Mouse (Mus musculus): ENCODE results near the gene Pbx4. TPM values are rescaled to one million over a fixed set of nuclear protein-coding genes. Genes with fewer than 3 reads are reported as not detected.

Gene Pbx4
- polyA plus RNA-seq, 1 experiment from 2014 or later: 62.9 TPM

DNA sequence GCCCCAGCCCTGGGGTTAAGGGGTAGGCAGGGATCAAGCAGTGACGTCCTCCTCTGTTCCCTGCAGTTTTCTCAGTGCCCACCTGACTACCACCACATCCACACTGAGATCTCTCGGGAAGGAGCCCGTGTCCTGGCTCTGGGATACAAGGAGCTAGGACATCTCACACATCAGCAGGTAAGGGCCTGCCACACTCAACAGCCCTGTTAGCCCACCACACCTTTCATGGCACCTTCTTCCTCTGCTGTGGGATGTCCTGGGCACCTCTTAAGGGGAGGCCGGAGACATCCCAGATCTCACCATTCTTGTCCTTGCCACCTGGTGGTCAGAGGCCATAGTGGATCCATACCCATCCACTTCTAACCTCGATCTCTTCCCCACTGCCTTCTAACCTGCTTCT lies 32.3 kb upstream of the Pbx4 start:
- 95% methylated on average over 5 of the region's 5 CpGs for WGBS
- no peak overlapping the region for H3K27ac ChIP-seq
- no peak overlapping the region for H3K4me2 ChIP-seq

GRCm38 (mm10) chr8:69801796-69802195 lies 30.5 kb upstream of the Pbx4 start:
- Histone ChIP-seq H3K4me3 (no peak overlapping the region), H3K4me2 (no peak overlapping the region), H3K27me3 (no peaks in the 10 kb centered on the region), H3K9ac (no peak overlapping the region), H3K27ac (no peak overlapping the region), H3K4me1 (replicated peaks) (no peaks in the 10 kb centered on the region), H3K36me3 (peaks cover 98% of the 10 kb centered on the region), H3K9me3 (no peaks in the 10 kb centered on the region)
- WGBS: 94% methylated on average over 4 of the region's 4 CpGs
- ATAC-seq (ENCODE audit: low FRiP score): no peak

More for the DNA sequence above, 32.3 kb upstream of the Pbx4 start:
- no peak for ATAC-seq (ENCODE audit: low FRiP score)
- no peak overlapping the region for H3K4me3 ChIP-seq
- no peaks in the 10 kb centered on the region for H3K4me1 ChIP-seq (replicated peaks)
- H3K9ac ChIP-seq: no peak overlapping the region
- H3K9me3 ChIP-seq: no peaks in the 10 kb centered on the region
- peaks cover 98% of the 10 kb centered on the region for H3K36me3 ChIP-seq
- no peaks in the 10 kb centered on the region for H3K27me3 ChIP-seq

- H3K4me1 ChIP-seq (replicated peaks): no peaks in the 10 kb centered on the region
- H3K4me2 ChIP-seq: no peak overlapping the region
- peaks cover 98% of the 10 kb centered on the region for H3K36me3 ChIP-seq
- no peak overlapping the region for H3K9ac ChIP-seq
- no peak overlapping the region for H3K4me3 ChIP-seq
- no peaks in the 10 kb centered on the region for H3K9me3 ChIP-seq
- no peaks in the 10 kb centered on the region for H3K27me3 ChIP-seq
- ATAC-seq (ENCODE audit: low FRiP score): no peak
- H3K27ac ChIP-seq: no peak overlapping the region
Measured at GRCm38 (mm10) chr8:69802216-69802615, 30.1 kb upstream of the Pbx4 start.

GRCm38 (mm10) chr8:69803366-69803765 lies 28.9 kb upstream of the Pbx4 start:
- no peaks in the 10 kb centered on the region for H3K9me3 ChIP-seq
- no peaks in the 10 kb centered on the region for H3K27me3 ChIP-seq
- no peak overlapping the region for H3K4me2 ChIP-seq
- peaks cover 97% of the 10 kb centered on the region for H3K36me3 ChIP-seq
- H3K9ac ChIP-seq: no peak overlapping the region
- peaks cover 4% of the 10 kb centered on the region for H3K4me1 ChIP-seq (replicated peaks)
- ATAC-seq (ENCODE audit: low FRiP score): no peak
- no peak overlapping the region for H3K27ac ChIP-seq
- 90% methylated on average over 7 of the region's 7 CpGs for WGBS
- no peak overlapping the region for H3K4me3 ChIP-seq

DNA sequence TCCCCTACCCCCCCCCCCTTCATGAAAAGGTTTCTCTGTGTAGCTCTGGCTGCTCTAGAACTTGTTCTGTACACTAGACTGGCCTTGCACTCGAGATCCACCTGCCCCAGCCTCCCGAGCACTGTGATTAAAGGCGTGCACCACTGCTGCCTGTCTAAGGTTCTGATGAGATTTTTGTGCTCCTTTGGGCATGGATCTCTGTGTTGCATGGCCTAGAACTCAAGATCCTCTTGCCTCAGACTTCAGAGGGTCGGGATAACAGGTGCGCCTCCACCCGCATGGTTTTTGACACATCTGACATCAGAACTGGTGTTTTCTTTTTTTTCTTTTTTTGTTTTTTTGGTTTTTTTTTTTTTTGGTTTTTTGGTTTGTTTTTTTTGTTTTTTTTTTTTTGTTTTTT lies 27.8 kb upstream of the Pbx4 start:
- H3K4me2 ChIP-seq: no peak overlapping the region
- H3K4me3 ChIP-seq: no peak overlapping the region
- no peak overlapping the region for H3K9ac ChIP-seq
- H3K27me3 ChIP-seq: no peaks in the 10 kb centered on the region
- H3K9me3 ChIP-seq: no peaks in the 10 kb centered on the region
- 94% methylated on average over 6 of the region's 6 CpGs for WGBS
- peaks cover 85% of the 10 kb centered on the region for H3K36me3 ChIP-seq
- H3K4me1 ChIP-seq (replicated peaks): peaks cover 8% of the 10 kb centered on the region
- H3K27ac ChIP-seq: no peak overlapping the region
- ATAC-seq (ENCODE audit: low FRiP score): no peak

DNA sequence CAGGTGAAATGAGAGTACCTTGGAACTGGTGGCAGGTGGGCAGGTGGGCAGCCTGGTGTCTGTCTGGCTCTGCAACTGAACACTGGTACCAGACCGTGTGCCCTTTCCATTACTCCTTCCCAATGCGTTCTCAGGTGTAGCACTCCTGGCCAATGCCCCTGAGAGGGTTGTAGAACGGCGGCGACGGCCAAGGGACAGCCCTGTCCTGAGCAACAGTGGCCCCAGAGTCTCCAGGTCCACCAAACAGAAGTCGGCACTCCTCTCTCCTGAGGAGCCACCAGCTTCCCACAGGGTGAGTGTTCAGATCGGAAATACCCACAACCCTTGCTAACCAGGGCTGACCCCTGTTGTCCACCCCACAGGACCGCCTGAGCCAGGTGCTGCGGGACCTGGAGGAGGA lies 27.2 kb upstream of the Pbx4 start:
- no peak overlapping the region for H3K9ac ChIP-seq
- peaks cover 81% of the 10 kb centered on the region for H3K36me3 ChIP-seq
- H3K4me2 ChIP-seq: no peak overlapping the region
- H3K4me3 ChIP-seq: no peak overlapping the region
- peaks cover 14% of the 10 kb centered on the region for H3K4me1 ChIP-seq (replicated peaks)
- 95% methylated on average over 10 of the region's 10 CpGs for WGBS
- ATAC-seq (ENCODE audit: low FRiP score): no peak
- no peak overlapping the region for H3K27ac ChIP-seq
- H3K9me3 ChIP-seq: no peaks in the 10 kb centered on the region
- no peaks in the 10 kb centered on the region for H3K27me3 ChIP-seq

- Histone ChIP-seq H3K9me3 (no peaks in the 10 kb centered on the region), H3K27me3 (no peaks in the 10 kb centered on the region), H3K9ac (no peak overlapping the region), H3K36me3 (peaks cover 81% of the 10 kb centered on the region), H3K27ac (no peak overlapping the region), H3K4me3 (no peak overlapping the region), H3K4me1 (replicated peaks) (peaks cover 18% of the 10 kb centered on the region), H3K4me2 (no peak overlapping the region)
- WGBS: 94% methylated on average over 9 of the region's 9 CpGs
- ATAC-seq (ENCODE audit: low FRiP score): no peak
Measured at GRCm38 (mm10) chr8:69805491-69805890, 26.8 kb upstream of the Pbx4 start.

DNA sequence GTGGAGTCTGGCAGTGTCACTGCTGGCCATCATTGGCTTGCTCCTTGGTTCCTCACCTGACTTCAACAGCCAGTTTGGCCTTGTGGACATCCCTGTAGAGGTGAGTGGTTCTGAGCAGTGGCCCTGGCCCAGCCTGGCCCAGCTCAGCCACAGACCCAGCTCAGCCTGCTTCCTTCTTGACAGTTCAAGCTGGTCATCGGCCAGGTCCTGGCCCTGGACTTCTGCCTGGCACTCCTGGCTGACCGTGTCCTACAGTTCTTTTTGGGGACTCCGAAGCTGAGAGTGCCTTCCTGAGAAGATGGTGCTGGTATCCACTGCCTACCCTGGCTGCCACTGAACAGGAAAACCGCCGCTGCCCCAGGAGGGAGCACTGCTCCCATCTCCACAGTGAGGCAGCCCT lies 25.1 kb upstream of the Pbx4 start:
- no peak overlapping the region for H3K4me3 ChIP-seq
- H3K27ac ChIP-seq: no peak overlapping the region
- H3K27me3 ChIP-seq: no peaks in the 10 kb centered on the region
- no peak overlapping the region for H3K9ac ChIP-seq
- no peak overlapping the region for H3K4me2 ChIP-seq
- no peaks in the 10 kb centered on the region for H3K9me3 ChIP-seq
- H3K4me1 ChIP-seq (replicated peaks): peaks cover 18% of the 10 kb centered on the region
- 97% methylated on average over 5 of the region's 5 CpGs for WGBS
- ATAC-seq (ENCODE audit: low FRiP score): no peak
- H3K36me3 ChIP-seq: peaks cover 81% of the 10 kb centered on the region

DNA sequence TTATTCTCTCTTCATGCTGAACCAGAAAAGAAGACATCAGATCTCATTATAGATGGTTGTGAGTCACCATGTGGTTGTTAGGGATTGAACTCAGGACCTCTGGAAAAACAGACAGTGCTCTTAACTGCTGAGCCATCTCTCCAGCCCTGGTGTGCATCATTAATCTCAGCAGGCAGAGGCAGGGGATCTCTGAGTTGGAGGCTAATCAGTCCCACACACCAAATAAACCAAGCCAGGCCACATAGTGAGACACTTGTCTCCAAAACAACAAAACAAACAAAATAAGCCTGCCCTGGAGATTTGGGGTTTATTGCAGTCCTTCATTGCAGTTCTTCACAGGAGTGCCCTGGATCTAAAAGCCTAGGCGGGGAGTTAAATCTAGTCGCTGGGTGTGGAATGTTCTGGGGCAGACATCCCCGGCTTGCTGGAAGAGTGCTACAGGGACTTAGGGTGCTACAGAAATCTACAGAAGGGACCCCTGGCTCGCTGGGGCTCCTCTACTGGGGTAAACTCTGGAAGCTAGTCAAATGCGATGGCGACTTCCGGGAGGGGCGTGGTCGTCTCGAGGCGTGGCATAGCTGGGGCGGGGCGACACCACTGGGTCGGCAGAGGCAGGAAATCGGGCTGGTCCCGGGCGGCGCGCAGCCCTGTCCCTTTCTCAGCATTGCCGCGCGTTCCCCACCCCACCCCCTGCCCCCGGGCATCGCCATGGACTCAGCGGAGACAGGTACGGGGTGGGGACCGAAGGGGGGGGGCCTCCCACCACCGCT lies 24.0 kb upstream of the Pbx4 start, which contains the start of gene Gmip:
Gmip (plus strand) TSS at position 586 of the 770 bp plus-strand sequence.
- peaks cover 77% of the 10 kb centered on the region for H3K36me3 ChIP-seq
- peaks cover 18% of the 10 kb centered on the region for H3K4me1 ChIP-seq (replicated peaks)
- peak within 1 kb of the TSS; percentile 85 for H3K9ac ChIP-seq
- peak within 1 kb of the TSS; percentile 77 for H3K4me2 ChIP-seq
- H3K4me3 ChIP-seq: peak within 1 kb of the TSS; percentile 69
- H3K9me3 ChIP-seq: no peaks in the 10 kb centered on the region
- 6% methylated on average over 27 of the region's 28 CpGs for WGBS
- peak within 1 kb of the TSS; percentile 79 for H3K27ac ChIP-seq
- peak; percentile 73 for ATAC-seq (ENCODE audit: low FRiP score)
- H3K27me3 ChIP-seq: no peaks in the 10 kb centered on the region

- no peaks in the 10 kb centered on the region for H3K27me3 ChIP-seq
- no peaks in the 10 kb centered on the region for H3K9me3 ChIP-seq
- H3K4me3 ChIP-seq: peak overlapping the region; percentile 69
- peak overlapping the region; percentile 79 for H3K27ac ChIP-seq
- H3K4me1 ChIP-seq (replicated peaks): peaks cover 18% of the 10 kb centered on the region
- peak overlapping the region; percentile 77 for H3K4me2 ChIP-seq
- WGBS: 2% methylated on average over 23 of the region's 23 CpGs
- H3K36me3 ChIP-seq: peaks cover 77% of the 10 kb centered on the region
- ATAC-seq (ENCODE audit: low FRiP score): peak; percentile 73
- peak overlapping the region; percentile 85 for H3K9ac ChIP-seq
Measured at GRCm38 (mm10) chr8:69808864-69809403, 23.4 kb upstream of the Pbx4 start.

DNA sequence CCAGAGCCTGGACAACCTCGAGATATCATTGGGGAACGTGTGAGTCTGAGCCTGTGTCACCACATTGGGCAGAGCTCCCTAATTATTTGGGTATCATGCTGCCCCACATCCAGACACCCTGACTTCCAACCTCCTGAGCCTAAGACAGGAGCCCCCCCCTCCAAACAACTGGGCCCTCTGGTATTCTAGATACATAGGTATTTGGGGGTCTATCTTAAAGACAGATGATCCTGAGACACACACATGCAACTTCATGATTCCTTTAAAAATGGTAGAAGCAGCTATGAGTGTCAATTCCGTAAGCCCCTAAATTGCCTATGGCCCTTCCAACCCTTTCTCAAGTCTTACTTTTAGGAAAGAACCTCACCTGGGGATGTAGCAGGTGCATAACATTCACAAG lies 22.5 kb upstream of the Pbx4 start:
- H3K27ac ChIP-seq: 0 out of 2 replicates have a peak overlapping the region, but pooled peaks have one; percentile 23
- H3K4me2 ChIP-seq: peak overlapping the region; percentile 77
- no peak for ATAC-seq (ENCODE audit: low FRiP score)
- no peaks in the 10 kb centered on the region for H3K27me3 ChIP-seq
- H3K9ac ChIP-seq: peak overlapping the region; percentile 49; the same call in 1 of the 2 replicates
- no peaks in the 10 kb centered on the region for H3K9me3 ChIP-seq
- H3K4me3 ChIP-seq: peak overlapping the region; percentile 69
- peaks cover 78% of the 10 kb centered on the region for H3K36me3 ChIP-seq
- WGBS: 64% methylated on average over 3 of the region's 3 CpGs
- H3K4me1 ChIP-seq (replicated peaks): peaks cover 18% of the 10 kb centered on the region

GRCm38 (mm10) chr8:69814881-69815280 lies 17.4 kb upstream of the Pbx4 start:
- no peak for ATAC-seq (ENCODE audit: low FRiP score)

DNA sequence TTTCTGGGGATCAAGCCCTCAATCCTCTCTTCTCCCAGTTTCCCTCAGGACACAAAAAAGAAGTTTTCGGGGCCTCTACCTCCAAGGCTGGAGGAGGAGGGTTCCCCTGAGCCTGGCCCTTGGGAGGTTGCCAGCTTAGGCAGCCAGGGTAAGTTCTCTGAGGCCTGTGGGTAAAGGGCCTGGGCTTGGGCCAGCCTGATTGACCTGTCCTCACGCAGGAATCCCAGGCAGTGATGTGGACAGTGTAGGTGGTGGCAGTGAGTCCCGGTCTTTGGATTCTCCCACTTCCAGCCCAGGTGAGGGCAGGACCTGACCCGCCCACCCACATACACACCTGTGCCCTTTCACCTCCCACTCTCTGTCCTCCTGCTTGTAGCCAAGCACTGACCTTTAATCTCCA lies 16.9 kb upstream of the Pbx4 start:
- Histone ChIP-seq H3K36me3 (peaks cover 94% of the 10 kb centered on the region), H3K9ac (no peak overlapping the region), H3K27me3 (no peaks in the 10 kb centered on the region), H3K4me3 (no peak overlapping the region), H3K9me3 (no peaks in the 10 kb centered on the region), H3K4me2 (no peak overlapping the region), H3K4me1 (replicated peaks) (peaks cover 1% of the 10 kb centered on the region; the same call in 1 of the 2 replicates), H3K27ac (no peak overlapping the region)
- ATAC-seq (ENCODE audit: low FRiP score): no peak
- 97% methylated on average over 4 of the region's 4 CpGs for WGBS

More at GRCm38 (mm10) chr8:69814881-69815280, 17.4 kb upstream of the Pbx4 start:
- no peak overlapping the region for H3K4me2 ChIP-seq
- H3K4me3 ChIP-seq: no peak overlapping the region
- H3K27me3 ChIP-seq: no peaks in the 10 kb centered on the region
- WGBS: 85% methylated on average over 2 of the region's 2 CpGs
- peaks cover 6% of the 10 kb centered on the region for H3K4me1 ChIP-seq (replicated peaks)
- H3K9me3 ChIP-seq: no peaks in the 10 kb centered on the region
- no peak overlapping the region for H3K27ac ChIP-seq
- H3K9ac ChIP-seq: no peak overlapping the region
- H3K36me3 ChIP-seq: peaks cover 93% of the 10 kb centered on the region
